Mouse (Mus musculus): ENCODE measurements at regions not wholly inside any gene's neighbourhood (a gene's known extent, or its start where the extent isn't known, plus 50 kb on each side); places are given as distances from the start of the nearest gene placed in this dataset.

GRCm38 (mm10) chr12:94424340-94424981, 1267.6 kb upstream of the Flrt2 start:
- DNase-seq (ENCODE audit: extremely low spot score in 1 of 2, low spot score in 1 of 2), result no peak

DNA sequence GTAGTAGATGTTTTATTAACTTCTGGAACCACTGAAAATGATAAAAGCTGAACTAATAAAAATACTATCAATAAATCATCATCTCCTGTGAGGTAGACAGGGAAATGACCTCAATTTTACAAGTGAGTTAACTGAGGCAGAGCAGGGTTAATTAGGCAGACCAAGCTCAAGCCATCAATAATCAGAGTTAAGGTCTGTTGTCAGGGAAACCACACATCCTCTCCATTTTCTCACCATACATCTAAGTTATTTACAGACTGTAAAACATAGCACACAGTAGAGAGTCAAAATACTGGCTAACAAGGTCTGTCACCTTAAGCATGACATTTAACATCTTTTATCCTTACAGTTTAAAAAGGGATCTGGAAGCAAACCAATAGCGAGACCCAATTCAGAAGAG, 1242.5 kb upstream of the Flrt2 start:
- no peak for DNase-seq (ENCODE audit: extremely low spot score in 1 of 2, low spot score in 1 of 2)

GRCm38 (mm10) chr12:94468027-94468426, 1224.0 kb upstream of the Flrt2 start:
- DNase-seq (ENCODE audit: extremely low spot score in 1 of 2, low spot score in 1 of 2), result no peak

DNA sequence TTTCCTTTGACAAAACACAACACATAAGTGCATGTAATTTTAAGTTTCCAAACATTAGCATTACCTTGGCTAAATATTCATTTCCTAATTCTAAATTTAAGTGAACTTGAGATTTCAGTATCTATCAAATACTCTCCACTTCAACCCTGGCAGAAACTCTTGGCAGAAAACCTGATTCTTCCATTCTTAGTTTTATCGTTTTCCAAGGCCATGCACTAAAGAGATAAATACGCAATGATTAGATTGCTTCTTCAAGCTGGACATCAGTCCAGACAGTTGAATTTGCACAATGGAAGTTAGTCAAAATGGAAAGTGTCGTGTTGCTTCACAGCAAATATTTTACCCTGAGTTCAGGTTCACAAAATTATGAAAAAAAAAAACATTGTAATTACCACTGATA, 1223.4 kb upstream of the Flrt2 start:
- no peak for DNase-seq (ENCODE audit: extremely low spot score in 1 of 2, low spot score in 1 of 2)

GRCm38 (mm10) chr12:94469850-94470249, 1222.2 kb upstream of the Flrt2 start:
- no peak for DNase-seq (ENCODE audit: extremely low spot score in 1 of 2, low spot score in 1 of 2)

DNA sequence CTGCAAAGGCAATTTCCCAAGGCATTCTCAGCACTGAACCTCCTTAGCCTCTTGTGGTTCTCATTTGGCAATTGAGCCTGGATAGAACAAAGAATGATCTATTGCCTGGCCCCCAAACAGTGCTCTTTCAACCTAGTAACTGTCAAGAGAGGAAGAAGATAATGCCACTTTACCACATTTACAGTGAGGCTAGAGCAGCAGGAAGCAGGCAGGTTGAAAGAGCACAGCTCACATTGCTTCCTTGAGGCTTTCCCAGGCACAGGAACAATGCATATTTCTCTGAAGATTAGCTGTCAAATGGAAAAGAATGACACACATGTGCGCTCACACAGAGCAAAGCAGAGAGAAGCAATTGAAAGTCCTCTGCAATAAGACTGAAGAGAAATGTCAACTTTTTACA, 1221.0 kb upstream of the Flrt2 start:
- DNase-seq (ENCODE audit: extremely low spot score in 1 of 2, low spot score in 1 of 2), result no peak

DNA sequence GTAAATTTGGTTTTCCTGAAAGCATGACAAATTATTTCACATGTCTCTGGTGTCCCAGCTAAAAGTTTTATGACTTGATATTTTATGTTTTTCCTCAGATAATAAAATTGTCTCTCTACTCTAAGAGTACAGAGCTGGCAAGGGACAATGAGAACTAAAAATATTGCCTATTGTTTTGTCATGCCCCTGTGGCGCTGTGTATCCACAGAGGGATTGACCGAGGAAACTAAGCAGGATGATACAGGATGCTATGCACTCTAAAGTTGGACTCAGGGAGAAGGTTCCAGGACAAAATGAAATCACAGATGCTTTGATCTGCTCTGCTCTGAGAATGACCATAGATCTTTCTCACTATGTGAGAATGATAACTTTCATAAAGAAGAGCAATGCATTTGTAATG, 1203.3 kb upstream of the Flrt2 start:
- no peak for DNase-seq (ENCODE audit: extremely low spot score in 1 of 2, low spot score in 1 of 2)

GRCm38 (mm10) chr12:94508099-94508498, 1183.9 kb upstream of the Flrt2 start:
- DNase-seq (ENCODE audit: extremely low spot score in 1 of 2, low spot score in 1 of 2), result no peak

GRCm38 (mm10) chr12:94509855-94510254, 1182.2 kb upstream of the Flrt2 start:
- DNase-seq (ENCODE audit: extremely low spot score in 1 of 2, low spot score in 1 of 2), result no peak

- DNase-seq (ENCODE audit: extremely low spot score in 1 of 2, low spot score in 1 of 2), result no peak
Measured at GRCm38 (mm10) chr12:94544706-94545105, 1147.3 kb upstream of the Flrt2 start.

- no peak for DNase-seq (ENCODE audit: extremely low spot score in 1 of 2, low spot score in 1 of 2)
Measured at GRCm38 (mm10) chr12:94560374-94561194, 1131.4 kb upstream of the Flrt2 start.

GRCm38 (mm10) chr12:94574981-94575380, 1117.0 kb upstream of the Flrt2 start:
- DNase-seq (ENCODE audit: extremely low spot score in 1 of 2, low spot score in 1 of 2), result no peak

DNA sequence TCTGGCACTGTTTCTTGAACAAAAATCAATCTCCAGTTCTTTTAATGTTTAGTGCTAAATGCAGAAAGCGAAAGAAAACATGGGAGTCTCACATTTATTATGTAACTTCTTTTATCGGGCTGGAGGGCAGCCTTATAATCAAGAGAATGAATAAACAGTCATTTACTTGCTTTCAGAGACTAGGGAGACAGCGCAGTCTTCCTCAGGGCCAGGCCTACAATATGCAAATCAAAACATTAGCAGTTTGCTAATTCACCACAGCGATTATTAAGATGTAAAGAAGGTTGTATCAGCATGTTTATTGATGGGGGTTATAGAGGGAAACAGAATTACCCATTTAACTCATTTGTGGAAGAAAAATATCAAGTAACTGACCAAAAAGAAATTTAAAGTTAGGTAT, 1111.7 kb upstream of the Flrt2 start:
- DNase-seq (ENCODE audit: extremely low spot score in 1 of 2, low spot score in 1 of 2), result no peak

DNA sequence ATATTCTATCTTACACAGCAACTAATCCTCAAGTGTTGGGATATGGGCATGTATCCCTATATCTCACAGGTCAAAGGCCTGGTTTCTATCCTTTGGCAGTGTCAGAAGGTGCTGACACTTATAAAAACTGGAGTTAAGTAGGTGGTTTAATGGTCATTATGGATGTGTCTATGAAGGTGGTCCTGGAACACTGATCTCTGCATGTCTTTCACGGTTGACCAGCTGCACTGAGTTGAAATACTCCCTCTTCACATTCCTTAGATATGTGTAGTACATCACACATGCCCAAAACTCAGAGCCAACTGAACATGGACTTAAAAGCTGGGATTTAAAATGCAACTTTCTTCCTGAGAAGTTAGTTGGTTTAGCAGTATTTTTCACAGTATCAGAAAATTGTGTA, 1107.7 kb upstream of the Flrt2 start:
- no peak for DNase-seq (ENCODE audit: extremely low spot score in 1 of 2, low spot score in 1 of 2)

DNA sequence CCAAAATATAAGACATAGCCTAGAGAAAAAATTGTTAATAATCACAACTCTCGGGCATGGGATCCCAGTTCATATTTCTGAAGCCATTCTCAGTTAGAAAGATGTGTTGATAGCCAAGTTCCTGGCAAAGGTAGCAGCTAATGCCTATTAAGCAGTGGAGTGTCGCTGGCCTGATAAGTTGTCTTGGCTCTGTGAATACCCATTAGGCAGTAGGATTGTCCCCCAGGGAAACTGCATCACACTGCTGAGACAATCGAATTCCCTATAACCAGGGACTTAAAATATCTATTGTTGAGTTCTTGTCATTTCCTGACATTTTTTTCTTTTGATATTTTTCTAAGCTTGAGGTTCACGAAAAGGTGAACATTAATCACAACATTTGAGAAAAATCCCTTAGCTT, 1105.0 kb upstream of the Flrt2 start:
- no peak for DNase-seq (ENCODE audit: extremely low spot score in 1 of 2, low spot score in 1 of 2)

- no peak for DNase-seq (ENCODE audit: extremely low spot score in 1 of 2, low spot score in 1 of 2)
Measured at GRCm38 (mm10) chr12:94588599-94588998, 1103.4 kb upstream of the Flrt2 start.

- no peak for DNase-seq (ENCODE audit: extremely low spot score in 1 of 2, low spot score in 1 of 2)
Measured at GRCm38 (mm10) chr12:94589033-94589432, 1103.0 kb upstream of the Flrt2 start.

GRCm38 (mm10) chr12:94605566-94605965, 1086.5 kb upstream of the Flrt2 start:
- DNase-seq (ENCODE audit: extremely low spot score in 1 of 2, low spot score in 1 of 2), result peak in 1 of 2 experiments; percentile 3

- DNase-seq (ENCODE audit: extremely low spot score in 1 of 2, low spot score in 1 of 2), result no peak
Measured at GRCm38 (mm10) chr12:94636555-94636954, 1055.5 kb upstream of the Flrt2 start.

DNA sequence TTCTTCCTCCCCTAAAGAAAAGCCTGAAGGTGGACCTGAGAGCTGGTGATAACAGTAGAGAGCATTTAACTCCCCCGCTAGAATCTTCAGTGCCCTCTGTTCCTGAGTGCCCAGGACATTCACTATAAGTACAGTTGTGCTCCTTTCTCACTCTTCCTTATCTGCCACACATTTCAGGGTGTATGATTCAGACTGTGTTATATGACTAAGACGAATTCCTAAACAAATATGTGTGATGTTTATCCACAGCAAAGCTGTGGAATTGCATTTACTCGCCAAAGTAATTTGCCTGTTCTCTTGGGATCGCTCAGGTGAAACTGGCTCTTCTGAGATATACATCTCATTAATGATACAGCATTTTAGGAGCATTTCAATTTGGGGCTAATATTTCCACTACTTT, 1051.9 kb upstream of the Flrt2 start:
- DNase-seq (ENCODE audit: extremely low spot score in 1 of 2, low spot score in 1 of 2), result no peak

DNA sequence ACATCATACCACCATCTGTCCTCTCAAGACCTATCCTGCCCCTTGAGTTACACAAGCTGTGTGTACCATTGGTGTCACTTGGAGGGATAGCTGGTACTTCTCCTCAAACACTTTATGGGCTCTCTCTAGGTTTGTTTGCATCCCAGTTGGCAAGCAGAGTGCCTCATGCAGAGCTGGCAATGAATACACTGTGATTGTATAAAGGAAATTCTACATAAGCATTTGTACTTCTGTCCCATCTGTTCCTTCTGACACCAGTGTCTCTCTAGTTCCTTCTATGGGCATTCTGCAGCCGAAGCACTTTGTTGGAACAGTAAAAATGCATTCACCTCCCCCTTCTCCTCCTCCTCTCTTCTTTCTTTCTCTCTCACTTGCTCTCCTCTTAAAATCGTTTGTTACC, 1046.7 kb upstream of the Flrt2 start:
- DNase-seq (ENCODE audit: extremely low spot score in 1 of 2, low spot score in 1 of 2), result no peak

- no peak for DNase-seq (ENCODE audit: extremely low spot score in 1 of 2, low spot score in 1 of 2)
Measured at GRCm38 (mm10) chr12:94670035-94670434, 1022.0 kb upstream of the Flrt2 start.

Data from layer of hippocampus, postnatal 25 days (tissue).